8 mouse cellular contexts compared by ENCODE assay signal in the genomic region with DNA sequence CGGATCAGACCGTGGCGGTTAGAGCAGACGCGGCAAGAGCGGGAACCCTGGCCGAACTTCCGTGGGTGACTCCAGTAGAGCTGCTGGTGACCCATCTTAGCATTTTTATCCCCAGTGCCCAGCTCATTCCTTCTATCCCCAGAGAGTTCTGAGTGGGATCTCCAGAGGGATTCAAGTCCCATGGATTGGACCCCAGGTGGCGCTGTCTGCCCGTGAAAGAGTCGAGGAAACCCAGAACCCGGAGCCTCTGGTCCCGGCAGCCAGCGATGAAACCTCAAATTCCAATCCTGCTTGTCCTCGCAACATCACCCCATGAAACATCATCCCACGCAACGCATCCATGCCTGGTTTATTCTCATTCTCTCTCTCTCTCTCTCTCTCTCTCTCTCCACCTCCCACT. TPM values are rescaled to one million over a fixed set of nuclear protein-coding genes. Genes with fewer than 3 reads are reported as not detected.
A peak's percentile ranks its signal among the peaks of the same experiment; 100 is the strongest.
DNase-seq lines count a peak whose midpoint lies in the region; ATAC-seq lines count a peak whose summit lies in the region.

No protein-coding gene starts in this region.

- no peak overlapping the region for H3K9ac ChIP-seq in hindbrain, embryonic 13.5 days

- 0 out of 2 replicates have a peak, but pooled peaks cover 4% of the 10 kb centered on the region for H3K27me3 ChIP-seq in hindbrain, embryonic 13.5 days

- no peak overlapping the region for H3K27ac ChIP-seq in hindbrain, embryonic 13.5 days

- H3K4me1 ChIP-seq in hindbrain, embryonic 13.5 days (replicated peaks): 0 out of 2 replicates have a peak, but pooled peaks cover 6% of the 10 kb centered on the region

- 0 out of 2 replicates have a peak, but pooled peaks have one; percentile 36 for ATAC-seq in hindbrain, embryonic 13.5 days (ENCODE audit: low FRiP score)

- peak; percentile 28 for DNase-seq in MEL-GATA-1-ER (ENCODE audit: extremely low read depth, low read depth)
- peak; percentile 83 for DNase-seq in cerebellum, adult 9-10 months
- DNase-seq in frontal cortex, postnatal 14 days (ENCODE audit: low spot score in 2 of 2): peak; percentile 73 to 87
- DNase-seq in layer of hippocampus, postnatal 14 days (ENCODE audit: low spot score in 2 of 2): peak; percentile 90 to 94
- DNase-seq in lung, postnatal 10 days: peak; percentile 93
- peak; percentile 64 for DNase-seq in retina, adult 2 months (ENCODE audit: low read depth, low spot score)
- DNase-seq in thymus, postnatal 14 days: peak; percentile 80

- no peaks in the 10 kb centered on the region for H3K9me3 ChIP-seq in hindbrain, embryonic 13.5 days

- WGBS in hindbrain, embryonic 13.5 days: 5% methylated on average over 17 of the region's 17 CpGs

- peak overlapping the region; percentile 9; the same call in 1 of the 2 replicates for H3K4me2 ChIP-seq in hindbrain, embryonic 13.5 days

- no peak overlapping the region for H3K4me3 ChIP-seq in hindbrain, embryonic 13.5 days

- H3K36me3 ChIP-seq in hindbrain, embryonic 13.5 days: no peaks in the 10 kb centered on the region

RNA-seq across cellular contexts. Expression of a gene that starts 31.3 kb away (rescaled TPM):
- polyA plus RNA-seq in hindbrain, embryonic 13.5 days (2015; fragmentation: Nextera tagmentation; extraction: Ambion mirVana): 35.8 and 38.6 TPM in 2 replicates
- 10 to 100 TPM; 50.1 to 56.6 TPM for total RNA-seq in layer of hippocampus, postnatal 14 days (2021)

RNA-seq across cellular contexts. Expression of a gene that starts 48.7 kb away (rescaled TPM):
- polyA plus RNA-seq in hindbrain, embryonic 13.5 days (2015; fragmentation: Nextera tagmentation; extraction: Ambion mirVana): 0.39 and 0.65 TPM in 2 replicates
- 1 to 10 TPM; 1.4 to 2.2 TPM for total RNA-seq in layer of hippocampus, postnatal 14 days (2021)

Comparison
In these comparisons a context has a peak if more than half of its experiments do, and no peak if none do; other contexts are left out.
1. DNase-seq: peak in every context shown above with its lines; median percentile 93 in lung, postnatal 10 days; 92 in layer of hippocampus, postnatal 14 days; 83 in cerebellum, adult 9-10 months; 80 in frontal cortex, postnatal 14 days; 80 in thymus, postnatal 14 days; 64 in retina, adult 2 months; 28 in MEL-GATA-1-ER.